Mouse (Mus musculus): Measurements from ENCODE around the gene Slc7a8. TPM values are rescaled to one million over a fixed set of nuclear protein-coding genes. Genes with fewer than 3 reads are reported as not detected.

Gene Slc7a8
- polyA plus RNA-seq, 1 experiment from 2014 or later = 2.8 TPM

DNA sequence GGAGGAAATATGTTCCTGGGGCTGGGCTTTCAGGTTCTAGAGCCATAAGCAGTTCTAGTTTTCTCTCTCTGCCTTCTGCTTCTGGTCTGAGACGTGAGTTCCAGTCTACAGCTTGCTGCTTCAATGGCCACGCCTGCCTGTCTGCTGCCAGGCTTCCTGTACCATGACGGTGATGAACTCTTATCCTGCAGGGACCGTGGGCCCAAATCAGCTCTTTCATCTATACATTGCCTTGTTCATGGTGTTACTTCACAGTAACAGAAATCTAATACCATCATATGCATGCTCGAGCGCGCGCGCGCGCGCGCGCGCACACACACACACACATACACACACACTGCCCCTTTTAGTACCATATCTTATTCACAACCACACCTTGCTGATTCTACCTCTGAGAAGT lies 15.0 kb upstream of the Slc7a8 start:
- H3K36me3 ChIP-seq = no peaks in the 10 kb centered on the region
- no peak overlapping the region for H3K4me3 ChIP-seq
- peaks cover 11% of the 10 kb centered on the region; the same call in 1 of the 2 replicates for H3K4me1 ChIP-seq
- no peak overlapping the region for H3K4me2 ChIP-seq
- H3K9me3 ChIP-seq (replicated peaks) = no peaks in the 10 kb centered on the region
- WGBS (ENCODE audit: insufficient replicate concordance) = 82% methylated on average over 15 of the region's 15 CpGs
- 0 out of 2 replicates have a peak, but pooled peaks cover 3% of the 10 kb centered on the region for H3K27me3 ChIP-seq (replicated peaks)
- no peak for ATAC-seq
- H3K9ac ChIP-seq = no peak overlapping the region
- no peak overlapping the region for H3K27ac ChIP-seq

DNA sequence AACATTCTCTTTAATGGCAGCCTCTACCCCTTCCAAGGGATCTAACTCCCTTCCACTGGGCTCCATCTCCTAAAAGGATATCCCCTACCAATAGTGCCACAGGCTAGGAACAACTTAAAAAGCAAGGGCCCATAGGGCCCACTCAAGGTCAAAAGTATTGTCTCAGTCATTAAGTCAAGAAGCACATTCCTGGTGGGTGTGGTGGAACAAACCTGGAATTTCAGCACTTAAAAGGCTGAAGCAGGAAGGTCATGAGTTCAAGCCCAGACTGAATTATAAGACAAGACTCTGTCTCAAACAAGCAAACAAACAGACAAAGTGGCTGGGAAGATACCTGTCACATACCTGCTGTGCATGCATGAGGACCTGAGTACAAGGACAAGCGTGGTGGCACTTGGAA lies 14.2 kb upstream of the Slc7a8 start:
- no peak overlapping the region for H3K4me2 ChIP-seq
- no peak overlapping the region for H3K9ac ChIP-seq
- H3K4me3 ChIP-seq = no peak overlapping the region
- WGBS (ENCODE audit: insufficient replicate concordance) = 58% methylated on average over 1 of the region's 1 CpGs
- no peak for ATAC-seq
- H3K27me3 ChIP-seq (replicated peaks) = 0 out of 2 replicates have a peak, but pooled peaks cover 3% of the 10 kb centered on the region
- no peak overlapping the region for H3K27ac ChIP-seq
- H3K4me1 ChIP-seq = peaks cover 11% of the 10 kb centered on the region; the same call in 1 of the 2 replicates
- H3K9me3 ChIP-seq (replicated peaks) = no peaks in the 10 kb centered on the region
- no peaks in the 10 kb centered on the region for H3K36me3 ChIP-seq

DNA sequence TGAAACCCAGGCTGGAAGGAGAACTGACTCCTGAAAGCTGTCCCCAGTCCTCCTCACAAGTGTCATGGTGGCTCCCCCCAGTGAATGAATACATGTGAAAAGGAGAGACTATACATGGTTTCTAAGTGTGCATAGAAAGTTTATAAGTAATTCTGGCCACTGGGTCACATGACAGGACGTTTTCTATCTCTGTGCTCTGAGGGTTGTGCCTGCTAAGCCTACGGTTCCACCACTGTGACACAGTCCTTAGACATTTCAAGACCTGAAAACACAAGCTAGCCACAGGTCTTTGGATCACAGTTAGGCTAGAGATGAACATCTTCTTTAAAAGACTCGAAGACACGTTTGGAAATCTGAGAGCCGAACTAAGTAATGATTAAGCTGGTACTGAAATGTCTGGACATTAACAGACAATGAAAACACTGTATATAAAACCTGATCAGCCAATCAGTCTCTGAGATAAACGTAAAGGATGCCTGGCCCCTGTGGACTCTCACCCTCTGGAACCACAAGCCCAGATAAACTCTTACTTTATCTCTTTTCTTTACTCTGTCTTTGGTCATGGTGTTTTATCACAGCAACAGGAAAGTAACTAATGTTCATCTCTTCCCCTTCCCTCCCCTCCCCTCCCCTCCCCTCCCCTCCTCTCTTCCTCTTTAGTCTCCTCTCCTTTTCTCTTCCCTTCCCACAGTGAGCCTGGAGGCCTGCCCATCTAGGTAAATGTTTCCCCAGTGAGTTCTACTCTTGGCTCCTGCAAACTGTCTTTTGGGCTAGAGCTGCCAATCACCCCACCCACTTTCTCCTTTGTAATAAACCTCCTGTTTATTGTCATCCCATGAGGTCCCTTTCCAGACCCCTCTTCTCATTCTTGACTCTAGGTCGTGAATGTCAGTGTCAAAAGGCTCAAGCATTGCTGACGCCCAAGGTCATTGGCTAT lies 12.4 kb upstream of the Slc7a8 start:
- Histone ChIP-seq H3K9ac (no peak overlapping the region), H3K4me2 (no peak overlapping the region), H3K4me1 (peaks cover 11% of the 10 kb centered on the region; the same call in 1 of the 2 replicates), H3K4me3 (no peak overlapping the region), H3K9me3 (replicated peaks) (no peaks in the 10 kb centered on the region), H3K27ac (no peak overlapping the region), H3K36me3 (no peaks in the 10 kb centered on the region), H3K27me3 (replicated peaks) (no peaks in the 10 kb centered on the region)
- ATAC-seq = no peak
- WGBS (ENCODE audit: insufficient replicate concordance) = 50% methylated on average over 8 of the region's 8 CpGs

DNA sequence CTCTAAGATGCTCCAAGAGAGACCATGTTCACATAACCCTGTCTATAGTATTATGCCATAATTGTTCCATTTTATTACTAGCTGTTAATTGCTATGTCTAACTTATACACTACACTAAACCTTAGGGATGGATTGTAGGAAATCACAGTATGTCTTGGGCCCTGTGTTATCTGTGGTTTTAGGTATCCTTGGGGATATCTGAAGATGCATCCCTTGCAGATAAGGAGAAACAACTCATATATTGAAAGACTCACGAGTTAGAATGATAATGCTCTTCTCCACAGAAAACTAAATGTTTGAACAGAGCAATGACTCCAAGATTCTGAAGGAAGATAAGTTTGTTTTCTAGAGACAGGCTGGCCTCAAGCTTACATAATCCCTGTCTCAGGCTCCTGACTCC lies 11.6 kb upstream of the Slc7a8 start:
- no peak overlapping the region for H3K4me3 ChIP-seq
- H3K27me3 ChIP-seq (replicated peaks) = no peaks in the 10 kb centered on the region
- WGBS (ENCODE audit: insufficient replicate concordance) = 18% methylated on average over 1 of the region's 1 CpGs
- H3K27ac ChIP-seq = no peak overlapping the region
- H3K36me3 ChIP-seq = no peaks in the 10 kb centered on the region
- no peaks in the 10 kb centered on the region for H3K9me3 ChIP-seq (replicated peaks)
- no peak overlapping the region for H3K9ac ChIP-seq
- H3K4me2 ChIP-seq = no peak overlapping the region
- no peak for ATAC-seq
- H3K4me1 ChIP-seq = peaks cover 13% of the 10 kb centered on the region; the same call in 1 of the 2 replicates

DNA sequence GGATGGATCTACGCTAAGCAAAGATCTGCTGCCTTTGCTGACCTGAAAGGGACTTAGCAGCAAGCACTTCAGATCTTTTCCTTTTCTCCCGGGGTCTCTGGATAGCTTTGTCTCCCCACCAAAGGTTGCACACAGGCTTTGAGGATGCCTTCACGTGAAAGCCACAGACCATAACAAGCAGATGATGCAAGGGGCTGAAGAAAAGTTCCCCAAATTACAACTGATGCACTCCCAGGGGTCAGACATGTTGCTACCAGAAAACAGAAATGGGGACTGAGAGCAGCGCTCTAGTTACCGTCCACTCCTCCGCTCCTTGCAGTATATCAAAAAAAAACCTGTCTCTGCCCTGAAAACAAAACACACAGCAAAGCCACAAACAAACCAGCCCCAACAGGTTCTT lies 10.4 kb upstream of the Slc7a8 start:
- Histone ChIP-seq H3K27me3 (replicated peaks) (no peaks in the 10 kb centered on the region), H3K4me3 (no peak overlapping the region), H3K4me2 (no peak overlapping the region), H3K27ac (no peak overlapping the region), H3K4me1 (peaks cover 24% of the 10 kb centered on the region; the same call in 1 of the 2 replicates), H3K36me3 (no peaks in the 10 kb centered on the region), H3K9ac (no peak overlapping the region), H3K9me3 (replicated peaks) (no peaks in the 10 kb centered on the region)
- ATAC-seq = no peak
- 63% methylated on average over 6 of the region's 6 CpGs for WGBS (ENCODE audit: insufficient replicate concordance)

DNA sequence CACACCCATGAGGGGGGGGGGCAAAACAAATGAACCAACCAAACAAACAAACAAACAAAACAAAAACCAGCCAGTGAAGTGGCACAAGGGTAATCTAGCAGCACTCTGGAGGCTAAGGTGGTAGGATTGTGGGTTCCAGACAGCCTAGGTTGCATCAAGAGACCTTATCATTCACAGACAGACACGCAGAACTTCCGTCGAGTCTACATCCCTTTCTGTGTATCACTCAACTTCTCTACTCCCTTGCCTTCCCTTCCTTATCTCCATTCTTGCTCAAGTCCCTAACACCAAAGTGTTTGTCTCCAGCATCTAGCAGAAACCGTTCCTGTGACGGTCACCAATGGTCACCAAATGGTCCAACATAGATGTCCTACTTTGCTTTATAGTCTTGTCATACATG lies 6.5 kb upstream of the Slc7a8 start:
- ATAC-seq = peak; percentile 70
- H3K4me3 ChIP-seq = no peak overlapping the region
- peaks cover 13% of the 10 kb centered on the region; the same call in 1 of the 2 replicates for H3K4me1 ChIP-seq
- peaks cover 13% of the 10 kb centered on the region for H3K27me3 ChIP-seq (replicated peaks)
- WGBS (ENCODE audit: insufficient replicate concordance) = 22% methylated on average over 5 of the region's 5 CpGs
- H3K9me3 ChIP-seq (replicated peaks) = no peaks in the 10 kb centered on the region
- H3K27ac ChIP-seq = no peak overlapping the region
- no peak overlapping the region for H3K4me2 ChIP-seq
- H3K36me3 ChIP-seq = no peaks in the 10 kb centered on the region
- no peak overlapping the region for H3K9ac ChIP-seq

DNA sequence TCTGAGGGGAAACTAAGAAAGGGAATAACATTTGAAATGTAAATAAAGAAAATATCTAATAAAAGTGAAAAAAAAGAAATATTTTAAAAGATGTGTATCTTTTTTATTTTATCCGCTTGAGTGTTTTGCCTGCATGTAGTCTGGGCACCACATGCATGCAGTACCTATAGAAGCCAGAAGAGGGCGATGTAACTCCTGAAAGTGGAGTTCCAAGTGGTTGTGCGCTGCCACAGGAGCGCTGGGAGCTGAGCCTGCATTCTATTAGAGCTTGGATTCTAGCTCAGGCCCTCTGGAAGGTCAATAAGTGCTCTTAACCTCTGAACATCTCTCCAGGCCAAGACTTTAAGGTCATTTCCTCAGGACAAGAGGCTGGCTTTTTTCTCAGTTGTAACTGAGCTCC lies 5.5 kb upstream of the Slc7a8 start:
- WGBS (ENCODE audit: insufficient replicate concordance) = 55% methylated on average over 4 of the region's 4 CpGs
- no peak for ATAC-seq
- H3K4me1 ChIP-seq = peaks cover 13% of the 10 kb centered on the region; the same call in 1 of the 2 replicates
- H3K36me3 ChIP-seq = no peaks in the 10 kb centered on the region
- no peak overlapping the region for H3K4me3 ChIP-seq
- H3K27me3 ChIP-seq (replicated peaks) = peaks cover 23% of the 10 kb centered on the region
- no peak overlapping the region for H3K27ac ChIP-seq
- no peaks in the 10 kb centered on the region for H3K9me3 ChIP-seq (replicated peaks)
- H3K4me2 ChIP-seq = no peak overlapping the region
- no peak overlapping the region for H3K9ac ChIP-seq

DNA sequence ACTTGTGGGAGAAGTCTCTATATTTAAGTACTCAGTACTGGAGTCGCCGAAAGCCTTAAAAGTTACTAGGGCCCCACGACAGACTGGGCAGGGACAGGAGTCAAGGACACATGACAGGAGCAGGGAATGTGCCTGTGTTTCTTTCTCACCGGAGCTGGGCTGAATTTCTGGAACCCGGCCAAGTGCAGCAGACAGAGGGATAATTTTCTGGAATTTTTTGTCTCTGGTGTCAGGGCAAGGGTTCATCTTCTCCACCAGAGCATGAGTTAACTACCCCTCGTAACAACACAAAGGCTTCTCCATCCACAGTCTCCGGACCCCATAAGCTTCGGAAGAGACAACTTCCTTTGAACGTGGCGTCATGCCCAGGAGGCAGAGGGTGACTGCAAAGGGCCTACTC lies 4.7 kb upstream of the Slc7a8 start:
- Histone ChIP-seq H3K36me3 (no peaks in the 10 kb centered on the region), H3K4me1 (peaks cover 17% of the 10 kb centered on the region; the same call in 1 of the 2 replicates), H3K27me3 (replicated peaks) (peaks cover 31% of the 10 kb centered on the region), H3K4me3 (no peak overlapping the region), H3K27ac (no peak overlapping the region), H3K9ac (no peak overlapping the region), H3K4me2 (no peak overlapping the region), H3K9me3 (replicated peaks) (no peaks in the 10 kb centered on the region)
- no peak for ATAC-seq
- WGBS (ENCODE audit: insufficient replicate concordance) = 72% methylated on average over 10 of the region's 10 CpGs

DNA sequence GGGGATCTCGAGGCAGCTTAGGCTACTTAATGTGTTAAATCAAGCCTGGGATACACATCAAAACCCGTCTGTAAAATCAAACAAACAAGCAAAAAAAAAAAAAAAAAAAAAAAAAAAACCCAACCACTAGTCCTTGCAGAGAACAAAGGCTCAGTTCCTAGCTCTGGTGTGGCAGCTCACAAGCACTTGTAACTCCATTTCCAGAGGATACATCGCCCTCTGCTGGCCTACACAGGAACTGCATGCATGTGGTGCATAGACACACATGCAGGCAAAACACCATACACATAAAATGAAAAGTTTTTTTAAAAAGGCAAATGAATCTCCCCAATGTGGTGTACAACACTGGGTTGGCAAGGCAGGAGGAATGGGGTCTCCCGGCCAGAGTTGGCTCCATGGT lies 4.2 kb upstream of the Slc7a8 start:
- Histone ChIP-seq H3K4me2 (no peak overlapping the region), H3K27ac (no peak overlapping the region), H3K27me3 (replicated peaks) (peaks cover 37% of the 10 kb centered on the region), H3K9ac (no peak overlapping the region), H3K9me3 (replicated peaks) (no peaks in the 10 kb centered on the region), H3K4me1 (peaks cover 22% of the 10 kb centered on the region), H3K36me3 (no peaks in the 10 kb centered on the region), H3K4me3 (no peak overlapping the region)
- no peak for ATAC-seq
- WGBS (ENCODE audit: insufficient replicate concordance) = 50% methylated on average over 4 of the region's 4 CpGs

DNA sequence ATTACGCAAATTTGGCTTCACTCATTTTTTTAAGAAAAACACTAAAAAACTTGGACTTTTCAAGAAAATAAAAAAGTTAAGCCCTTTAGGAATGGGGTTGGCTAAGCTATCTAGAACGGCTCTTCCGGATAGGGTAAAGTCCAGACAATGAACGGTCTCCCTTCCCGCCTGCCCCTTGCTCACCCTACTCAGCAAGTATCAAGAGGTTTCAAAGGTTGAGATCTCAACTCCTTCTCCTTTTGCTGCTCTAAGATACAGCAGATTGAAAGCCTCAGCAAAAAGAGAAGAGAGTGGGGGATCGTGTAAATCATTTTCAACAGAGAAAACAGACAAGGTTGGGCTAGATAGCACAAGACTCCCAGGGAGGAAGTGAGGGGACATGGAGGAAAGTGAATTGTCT lies 1.2 kb upstream of the Slc7a8 start:
- peaks cover 20% of the 10 kb centered on the region for H3K4me1 ChIP-seq
- ATAC-seq = no peak
- no peak overlapping the region for H3K27ac ChIP-seq
- 62% methylated on average over 6 of the region's 6 CpGs for WGBS (ENCODE audit: insufficient replicate concordance)
- H3K36me3 ChIP-seq = no peaks in the 10 kb centered on the region
- no peak overlapping the region for H3K4me2 ChIP-seq
- H3K9me3 ChIP-seq (replicated peaks) = no peaks in the 10 kb centered on the region
- no peak overlapping the region for H3K4me3 ChIP-seq
- no peak overlapping the region for H3K9ac ChIP-seq
- peaks cover 62% of the 10 kb centered on the region for H3K27me3 ChIP-seq (replicated peaks)

DNA sequence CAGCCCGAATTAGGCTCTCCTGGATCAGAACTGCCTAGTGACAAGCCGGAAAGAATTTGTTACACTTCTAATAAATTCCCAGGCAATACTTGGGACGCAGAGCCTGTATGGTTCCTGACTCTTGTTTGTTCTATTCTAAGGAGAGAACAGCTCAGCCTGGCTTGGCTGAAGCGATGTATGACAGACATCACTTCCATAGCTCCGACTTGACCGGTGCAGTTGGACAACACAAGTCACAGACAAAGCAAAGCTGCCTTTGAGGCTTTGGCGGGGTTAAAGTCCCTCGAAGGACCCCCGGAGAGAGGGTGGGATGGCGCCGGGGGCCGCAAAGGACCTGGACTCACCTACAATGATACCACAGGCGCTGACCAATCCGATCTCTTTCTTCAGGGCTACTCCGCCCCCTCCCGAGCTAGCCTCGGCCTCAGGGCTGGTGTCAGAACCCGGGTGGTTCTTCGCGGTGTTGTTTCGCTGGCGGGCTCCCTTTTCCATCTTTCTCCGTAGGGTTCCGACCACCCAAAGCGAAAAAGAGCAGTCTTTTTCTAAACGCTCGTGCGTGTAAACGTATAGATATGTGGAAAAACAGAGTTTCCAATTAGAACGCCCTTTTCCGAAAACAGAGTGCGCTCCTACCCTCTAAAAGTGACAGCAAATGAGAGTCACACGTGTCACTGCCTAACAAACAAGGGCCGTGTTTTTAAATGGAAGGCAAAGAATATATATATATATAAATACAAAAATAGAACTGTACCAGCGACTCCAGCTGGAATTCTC lies 723 bp downstream of the Slc7a8 start:
- Histone ChIP-seq H3K27me3 (replicated peaks) (peaks cover 68% of the 10 kb centered on the region), H3K36me3 (no peaks in the 10 kb centered on the region), H3K4me2 (peak overlapping the region; percentile 72), H3K9ac (peak overlapping the region; percentile 27; the same call in 1 of the 2 replicates), H3K4me1 (peaks cover 12% of the 10 kb centered on the region), H3K9me3 (replicated peaks) (no peaks in the 10 kb centered on the region), H3K4me3 (peak overlapping the region; percentile 55), H3K27ac (no peak overlapping the region)
- WGBS (ENCODE audit: insufficient replicate concordance) = 3% methylated on average over 35 of the region's 35 CpGs
- ATAC-seq = no peak

DNA sequence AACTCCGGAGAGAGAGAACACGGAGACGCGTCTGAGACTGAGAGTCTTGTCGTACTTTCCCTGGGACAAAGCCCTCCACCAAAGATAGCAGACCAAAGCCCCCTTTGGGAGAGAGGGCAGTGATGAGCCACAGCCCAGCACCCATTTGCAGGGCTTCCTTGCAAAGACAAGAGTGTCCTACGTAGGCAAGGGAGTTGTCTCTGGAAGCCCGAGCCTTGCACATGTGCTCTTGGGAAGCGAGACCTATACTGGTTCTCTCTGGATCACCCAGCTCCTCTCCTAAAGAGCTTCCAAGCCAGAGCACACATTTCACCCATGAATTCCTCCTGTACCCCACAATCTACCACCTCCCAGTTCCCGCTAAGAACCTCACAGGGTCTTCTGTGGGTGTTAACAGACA lies 1.7 kb downstream of the Slc7a8 start:
- peaks cover 68% of the 10 kb centered on the region for H3K27me3 ChIP-seq (replicated peaks)

More for the DNA sequence above, 1.7 kb downstream of the Slc7a8 start:
- Histone ChIP-seq H3K4me2 (no peak overlapping the region), H3K9ac (no peak overlapping the region), H3K4me3 (no peak overlapping the region), H3K4me1 (peaks cover 12% of the 10 kb centered on the region), H3K36me3 (no peaks in the 10 kb centered on the region), H3K9me3 (replicated peaks) (no peaks in the 10 kb centered on the region), H3K27ac (no peak overlapping the region)
- no peak for ATAC-seq
- WGBS (ENCODE audit: insufficient replicate concordance) = 83% methylated on average over 9 of the region's 9 CpGs

Data from liver, embryonic 12.5 days (tissue).